Mouse (Mus musculus) urinary bladder, postnatal 14 days (tissue): ENCODE measurements around the gene Cib1.

ENCODE experiments used
- DNase-seq: peaks from one replicate; pipeline ENCODE4 v3.0.0; 2021; ENCODE audit warnings: low spot score

Gene Cib1

DNA sequence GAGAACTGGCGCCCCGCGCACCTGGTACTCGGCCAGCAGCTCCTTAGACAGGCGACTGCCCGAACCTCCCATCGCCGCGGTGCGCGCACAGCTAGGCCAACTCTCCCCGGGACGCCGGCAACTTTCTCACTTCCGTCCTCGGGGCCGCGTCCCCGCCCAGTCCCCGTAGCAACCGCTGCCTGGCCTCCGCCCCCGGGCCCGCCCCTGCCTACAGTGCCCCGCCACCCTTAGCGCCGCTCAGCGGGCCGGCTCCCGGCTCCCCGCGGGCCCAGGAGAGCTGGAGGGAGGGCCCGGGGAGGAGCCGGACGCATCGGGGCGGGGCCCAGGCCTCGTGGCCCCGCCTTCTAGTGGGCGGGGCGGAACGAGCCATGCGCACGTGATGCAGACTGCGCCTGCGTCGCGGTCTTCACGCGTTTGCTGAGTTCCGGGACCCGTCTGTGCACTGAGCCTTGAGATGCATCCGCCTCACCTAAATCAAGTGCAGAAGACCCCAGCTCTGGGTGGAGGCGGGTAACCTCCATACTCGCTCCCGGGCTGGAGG, at the start of gene Cib1, which contains the start of gene Gdpgp1:
Cib1 (minus strand) TSS at position 325 of the 541 bp plus-strand sequence.
Gdpgp1 (plus strand) TSS at position 377 of the 541 bp plus-strand sequence.
- DNase-seq = peak; percentile 97

DNA sequence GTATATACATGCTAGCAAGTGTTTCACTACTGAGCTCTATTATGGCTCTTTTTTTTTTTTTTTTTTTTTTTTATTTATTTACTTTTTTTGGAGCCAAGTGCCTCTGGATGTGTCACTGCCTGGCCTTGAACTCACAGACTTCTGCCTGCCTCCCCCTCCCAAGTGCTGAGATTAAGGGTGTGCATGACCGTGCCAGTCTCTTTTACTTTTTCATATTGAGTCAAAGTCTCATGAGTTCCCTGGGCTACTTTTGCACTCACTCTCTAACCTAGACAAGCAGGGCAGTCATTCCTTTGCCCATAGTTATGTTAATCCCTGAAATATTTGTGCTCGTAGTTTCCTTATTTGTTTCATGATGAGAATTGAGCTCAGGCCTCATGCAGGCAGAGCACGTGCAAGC, 49.0 kb upstream of the Cib1 start:
- no peak for DNase-seq

- no peak for DNase-seq
Observed at GRCm38 (mm10) chr7:80280998-80281397, 48.4 kb upstream of the Cib1 start.

GRCm38 (mm10) chr7:80280032-80280431, 47.4 kb upstream of the Cib1 start:
- no peak for DNase-seq

GRCm38 (mm10) chr7:80276374-80276773, 43.8 kb upstream of the Cib1 start:
- DNase-seq = no peak

GRCm38 (mm10) chr7:80273456-80273855, 40.8 kb upstream of the Cib1 start:
- DNase-seq = no peak

DNA sequence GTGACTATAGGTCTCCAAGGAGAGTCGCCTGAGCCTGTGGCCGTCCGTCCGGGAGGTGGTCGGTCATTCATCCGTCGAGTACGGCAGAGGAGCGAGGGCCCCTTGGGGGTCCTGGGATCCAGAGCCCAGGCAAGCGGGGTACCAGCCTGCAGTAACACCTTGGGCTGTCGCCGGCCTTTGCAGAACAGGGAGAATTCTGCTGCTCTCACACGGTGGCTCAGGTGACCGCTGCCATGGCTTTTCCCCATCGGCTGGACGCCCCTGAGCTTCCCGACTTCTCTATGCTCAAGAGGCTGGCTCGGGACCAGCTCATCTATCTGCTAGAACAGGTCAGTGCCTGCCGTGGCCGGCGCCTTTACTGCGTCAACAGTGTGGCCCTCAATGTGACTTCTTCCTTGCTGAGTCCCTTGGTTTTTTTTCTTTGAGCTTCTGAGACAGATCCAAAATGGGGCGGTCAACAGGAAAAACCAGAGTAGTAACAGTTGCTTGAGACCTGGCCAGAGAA, 37.2 kb upstream of the Cib1 start:
- peak; percentile 67 for DNase-seq

DNA sequence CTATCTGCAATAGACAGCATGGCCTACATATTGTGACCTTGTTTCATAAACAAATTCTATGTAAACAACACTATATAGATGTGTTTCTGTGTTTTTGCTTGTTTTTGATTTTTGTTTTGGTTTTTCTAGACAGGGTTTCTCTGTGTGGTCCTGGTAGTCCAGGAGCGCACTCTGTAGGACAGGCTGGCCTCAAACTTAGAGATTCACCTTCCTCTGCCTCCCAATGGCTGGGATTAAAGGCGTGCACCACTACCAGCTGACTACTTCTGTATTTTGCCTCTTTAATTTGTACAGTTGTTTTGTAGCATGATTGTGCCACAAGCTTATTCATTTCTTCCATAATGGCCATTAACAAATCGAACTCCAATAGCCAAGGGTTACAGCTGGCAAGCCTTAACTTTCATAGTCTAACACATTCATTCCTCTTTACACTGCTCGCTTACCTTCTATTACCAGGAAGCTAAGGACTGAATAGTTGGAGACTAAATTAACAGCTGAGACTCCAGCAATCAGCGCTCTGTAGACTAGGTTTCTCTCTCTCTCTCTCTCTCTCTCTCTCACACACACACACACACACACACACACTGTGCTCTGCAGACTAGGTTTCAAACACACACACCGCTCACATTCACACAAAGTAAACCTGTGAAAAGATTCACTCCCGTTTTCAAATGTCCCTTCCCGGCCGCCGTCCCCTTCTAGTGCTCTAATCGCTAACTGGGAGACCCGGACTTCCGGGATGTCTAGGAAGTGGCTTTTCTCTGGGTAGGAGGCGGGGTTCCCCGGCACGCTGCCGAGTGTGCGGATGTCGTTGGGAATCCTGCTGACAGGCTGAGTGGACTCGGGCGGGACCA, 36.5 kb upstream of the Cib1 start, which contains the start of gene Vps33b:
Vps33b (plus strand) TSS at position 753 of the 854 bp plus-strand sequence.
- peak; percentile 98 for DNase-seq

- no peak for DNase-seq
Observed at GRCm38 (mm10) chr7:80267764-80268163, 35.2 kb upstream of the Cib1 start.

GRCm38 (mm10) chr7:80264606-80265005, 32.0 kb upstream of the Cib1 start:
- no peak for DNase-seq

DNA sequence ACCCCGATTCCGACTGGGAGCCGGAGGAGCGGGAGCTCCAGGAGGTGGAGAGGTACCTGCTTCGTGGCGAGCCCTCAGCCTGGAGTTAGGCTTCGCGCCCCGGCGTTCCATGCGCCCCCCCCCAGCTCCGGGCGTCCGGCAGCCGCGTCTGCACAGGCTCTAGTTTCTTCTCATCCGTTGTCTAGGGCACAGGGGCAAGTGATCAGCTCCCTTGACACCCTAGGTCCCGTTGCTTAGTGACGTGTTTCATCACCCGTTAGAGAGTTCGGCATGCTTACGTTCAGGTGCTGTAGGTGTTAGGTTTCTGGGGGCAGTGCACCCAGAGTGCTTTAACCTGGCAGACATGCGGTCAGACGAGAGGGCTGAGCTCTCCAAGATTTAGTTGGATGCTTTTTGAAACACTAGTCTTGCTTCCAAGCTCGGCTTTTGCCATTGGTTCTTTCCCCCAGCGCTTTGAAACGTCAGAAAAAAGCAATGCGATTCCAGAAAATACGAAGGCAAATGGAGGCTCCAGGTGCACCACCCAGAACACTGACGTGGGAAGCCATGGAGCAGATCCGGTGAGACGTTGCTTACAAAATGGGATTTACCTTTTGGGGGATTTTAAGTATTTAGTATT, 28.9 kb upstream of the Cib1 start:
- no peak for DNase-seq

- peak; percentile 86 for DNase-seq
Observed at GRCm38 (mm10) chr7:80260625-80261371, 28.2 kb upstream of the Cib1 start, which contains the start of gene Ngrn. TSS of gene Ngrn (plus strand) at chr7:80261215.

GRCm38 (mm10) chr7:80257706-80258105, 25.1 kb upstream of the Cib1 start:
- DNase-seq = no peak

- DNase-seq = no peak
Observed at GRCm38 (mm10) chr7:80255981-80256380, 23.4 kb upstream of the Cib1 start.

GRCm38 (mm10) chr7:80252886-80253285, 20.3 kb upstream of the Cib1 start:
- DNase-seq = no peak

GRCm38 (mm10) chr7:80252437-80252836, 19.8 kb upstream of the Cib1 start:
- no peak for DNase-seq

DNA sequence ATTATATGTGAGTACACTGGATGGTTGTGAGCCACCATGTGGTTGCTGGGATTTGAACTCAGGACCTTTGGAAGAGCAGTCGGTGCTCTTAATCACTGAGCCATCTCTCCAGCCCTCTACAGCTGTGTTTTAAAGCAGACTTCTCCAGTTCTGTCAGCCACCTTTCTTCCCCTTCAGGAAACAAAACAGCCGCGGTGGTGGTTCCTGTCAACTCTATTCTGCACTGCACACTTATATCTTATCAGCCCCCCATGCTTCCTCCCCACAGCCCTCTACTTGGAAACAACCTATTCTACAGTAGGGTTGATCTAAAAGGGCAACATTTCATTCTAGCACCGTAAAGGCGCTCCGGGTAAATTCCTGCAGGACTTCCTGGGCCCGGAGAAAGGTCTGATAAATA, 14.2 kb upstream of the Cib1 start:
- DNase-seq = no peak

DNA sequence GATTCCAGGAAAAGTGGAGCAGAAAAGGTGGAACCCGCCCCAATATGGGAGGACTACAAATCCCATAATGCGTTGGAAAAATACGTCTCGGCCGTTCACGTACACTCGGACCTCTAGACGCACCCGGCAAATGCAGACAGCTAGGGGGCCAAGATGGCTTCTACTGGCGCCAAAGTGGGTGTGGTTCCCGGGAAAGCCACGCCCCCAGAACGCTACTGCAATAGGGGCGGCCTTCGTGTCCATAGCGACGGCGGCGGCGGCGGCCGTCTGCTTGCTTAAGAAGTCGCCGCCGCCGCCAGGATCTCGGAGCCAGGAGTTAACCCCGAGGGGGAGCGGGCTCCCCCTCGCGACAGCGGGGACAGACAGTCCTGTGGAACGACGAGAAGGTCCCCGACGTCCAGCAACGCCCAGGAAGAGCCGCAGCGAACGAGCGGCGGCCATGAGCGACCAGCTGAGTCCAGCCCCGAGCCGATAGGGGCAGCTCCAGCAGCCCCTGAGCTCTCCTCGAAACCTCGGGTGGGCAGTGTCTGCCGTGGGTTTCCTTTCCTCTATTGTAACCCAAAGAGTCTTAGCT, 13.6 kb upstream of the Cib1 start, which contains the start of gene Ttll13:
Ttll13 (plus strand) TSS at position 229 of the 574 bp plus-strand sequence.
- DNase-seq = peak; percentile 98

DNA sequence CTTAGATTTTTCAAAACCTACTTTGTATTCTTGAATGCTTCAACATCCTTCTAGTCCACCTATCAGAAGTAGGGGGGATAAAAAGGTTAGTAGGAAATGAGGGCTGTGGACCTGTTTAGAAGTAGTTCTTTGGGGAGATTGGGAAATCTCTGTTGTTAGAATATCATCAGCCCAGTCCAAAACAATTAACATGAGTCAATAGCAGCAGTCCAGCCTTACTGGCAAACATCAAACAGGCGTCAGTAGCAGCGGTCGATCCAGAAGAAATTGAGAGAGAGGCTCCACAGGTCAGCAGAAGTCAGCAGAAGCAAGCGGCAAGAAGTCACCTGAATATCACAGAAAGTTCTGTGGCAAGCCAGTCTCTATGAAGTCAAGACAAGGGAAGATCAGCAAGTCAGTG, 12.2 kb upstream of the Cib1 start:
- DNase-seq = no peak

DNA sequence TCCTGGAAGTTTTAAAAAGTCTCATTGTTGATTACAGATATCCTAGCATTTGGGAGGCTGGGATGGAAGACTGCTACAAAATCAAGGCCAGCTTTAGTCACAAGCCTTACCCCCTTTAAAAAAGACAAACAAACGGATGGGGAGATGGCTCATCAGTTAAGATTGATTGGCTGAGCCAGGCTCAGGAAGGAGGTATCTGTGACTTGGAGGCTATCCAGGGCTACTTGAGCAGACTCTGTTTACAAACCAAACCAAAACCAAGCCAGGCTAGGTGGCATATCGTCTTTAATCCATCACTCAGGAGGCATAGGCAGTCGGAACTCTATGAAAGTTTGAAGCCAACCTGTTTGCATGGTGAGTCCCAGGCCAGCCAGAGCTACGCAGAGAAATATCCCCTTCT, 9.0 kb upstream of the Cib1 start:
- no peak for DNase-seq

DNA sequence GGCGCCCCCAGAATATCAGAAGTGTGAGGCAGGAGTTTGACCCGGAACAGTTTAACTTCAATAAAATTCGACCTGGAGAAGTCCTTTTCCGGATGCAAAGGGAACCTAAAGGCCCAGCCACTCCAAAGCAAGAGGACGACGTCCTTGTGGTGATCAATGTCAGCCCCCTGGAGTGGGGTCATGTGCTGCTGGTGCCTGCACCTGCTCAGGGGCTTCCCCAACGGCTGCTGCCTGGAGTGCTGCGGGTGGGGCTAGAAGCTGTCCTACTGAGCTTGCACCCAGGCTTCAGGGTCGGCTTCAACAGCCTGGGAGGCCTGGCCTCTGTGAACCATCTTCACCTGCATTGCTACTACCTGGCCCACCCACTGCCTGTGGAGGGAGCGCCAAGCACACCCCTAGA, 5.9 kb upstream of the Cib1 start:
- no peak for DNase-seq

DNA sequence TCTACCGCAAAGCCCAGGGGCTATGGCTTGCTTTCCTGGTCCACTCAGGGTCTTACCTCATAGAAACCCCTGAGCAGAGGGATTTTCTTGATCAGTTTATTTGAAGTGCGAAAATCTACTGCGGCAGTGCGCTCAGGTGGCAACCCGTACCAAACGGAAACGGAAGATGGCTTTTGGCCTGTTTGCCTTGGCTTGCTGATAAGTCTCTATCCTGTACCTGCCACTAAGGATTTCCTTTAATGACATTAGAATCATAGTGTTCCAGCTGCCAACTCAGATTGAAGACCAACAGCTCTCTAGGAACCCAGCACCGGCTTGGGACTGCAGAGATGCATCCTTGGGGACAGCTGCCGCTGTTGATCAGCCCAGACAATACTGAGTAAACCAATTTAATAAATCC, 1.2 kb upstream of the Cib1 start:
- no peak for DNase-seq
